Mouse (Mus musculus): Measurements from ENCODE around the gene Ccnk. TPM values are rescaled to one million over a fixed set of nuclear protein-coding genes. Genes with fewer than 3 reads are reported as not detected.

Gene Ccnk
- polyA plus RNA-seq, 1 experiment from 2014 or later, result 6.0 TPM

GRCm38 (mm10) chr12:108223357-108223756 lies 44.0 kb downstream of the Ccnk start:
- no peaks in the 10 kb centered on the region for H3K27me3 ChIP-seq (ENCODE audit: control insufficient read depth, insufficient read depth, low read length)
- no peak overlapping the region for H3K4me3 ChIP-seq (replicated peaks; ENCODE audit: low read depth, low read length)
- no peaks in the 10 kb centered on the region for H3K9me3 ChIP-seq (ENCODE audit: control insufficient read depth, low read length)
- WGBS, result 39% methylated on average over 8 of the region's 8 CpGs
- H3K27ac ChIP-seq (replicated peaks; ENCODE audit: low read depth, low read length), result no peak overlapping the region
- H3K9ac ChIP-seq (replicated peaks; ENCODE audit: low read length), result no peak overlapping the region
- no peak overlapping the region for H3K4me2 ChIP-seq (ENCODE audit: low read length)
- peaks cover 53% of the 10 kb centered on the region for H3K4me1 ChIP-seq (ENCODE audit: control insufficient read depth, insufficient read depth, low read length)
- no peaks in the 10 kb centered on the region for H3K36me3 ChIP-seq (ENCODE audit: control insufficient read depth, insufficient read depth, low read length)
- no peak for DNase-seq
- ATAC-seq (ENCODE audit: low FRiP score, low TSS enrichment), result no peak

- Histone ChIP-seq H3K4me2 (ENCODE audit: low read length) (no peak overlapping the region), H3K9ac (replicated peaks; ENCODE audit: low read length) (no peak overlapping the region), H3K36me3 (ENCODE audit: control insufficient read depth, insufficient read depth, low read length) (no peaks in the 10 kb centered on the region), H3K27me3 (ENCODE audit: control insufficient read depth, insufficient read depth, low read length) (no peaks in the 10 kb centered on the region), H3K9me3 (ENCODE audit: control insufficient read depth, low read length) (no peaks in the 10 kb centered on the region), H3K4me3 (replicated peaks; ENCODE audit: low read depth, low read length) (no peak overlapping the region), H3K27ac (replicated peaks; ENCODE audit: low read depth, low read length) (no peak overlapping the region), H3K4me1 (ENCODE audit: control insufficient read depth, insufficient read depth, low read length) (peaks cover 31% of the 10 kb centered on the region)
- ATAC-seq (ENCODE audit: low FRiP score, low TSS enrichment) (no peak), DNase-seq (peak; percentile 58)
- 73% methylated on average over 7 of the region's 7 CpGs for WGBS
Observed at GRCm38 (mm10) chr12:108225781-108226180, 46.4 kb downstream of the Ccnk start.

DNA sequence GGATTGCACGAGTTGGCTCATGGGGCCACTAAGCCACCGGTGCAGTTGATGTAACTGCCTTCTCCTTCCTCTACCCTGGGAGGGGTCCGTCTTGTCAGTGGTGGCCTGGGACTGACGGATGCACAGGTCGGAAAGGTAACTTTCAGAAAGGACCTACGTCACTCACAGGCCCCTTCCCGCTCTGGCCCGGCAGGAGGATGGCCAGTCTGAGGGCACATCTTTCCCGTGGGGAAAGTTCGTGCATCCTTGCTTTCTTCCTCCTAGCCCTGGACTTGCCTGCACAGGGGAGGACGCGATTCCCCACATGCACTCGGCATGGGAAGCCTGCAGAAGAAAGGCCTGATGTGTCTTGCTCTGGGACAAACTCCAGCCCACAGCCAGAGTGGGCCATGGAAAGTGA lies 46.8 kb downstream of the Ccnk start:
- ATAC-seq (ENCODE audit: low FRiP score, low TSS enrichment) (no peak), DNase-seq (no peak)
- 80% methylated on average over 13 of the region's 13 CpGs for WGBS
- Histone ChIP-seq H3K36me3 (ENCODE audit: control insufficient read depth, insufficient read depth, low read length) (no peaks in the 10 kb centered on the region), H3K4me2 (ENCODE audit: low read length) (no peak overlapping the region), H3K4me1 (ENCODE audit: control insufficient read depth, insufficient read depth, low read length) (peaks cover 30% of the 10 kb centered on the region), H3K4me3 (replicated peaks; ENCODE audit: low read depth, low read length) (no peak overlapping the region), H3K9ac (replicated peaks; ENCODE audit: low read length) (no peak overlapping the region), H3K27me3 (ENCODE audit: control insufficient read depth, insufficient read depth, low read length) (no peaks in the 10 kb centered on the region), H3K27ac (replicated peaks; ENCODE audit: low read depth, low read length) (no peak overlapping the region), H3K9me3 (ENCODE audit: control insufficient read depth, low read length) (no peaks in the 10 kb centered on the region)

- Histone ChIP-seq H3K27ac (replicated peaks; ENCODE audit: low read depth, low read length) (no peak overlapping the region), H3K27me3 (ENCODE audit: control insufficient read depth, insufficient read depth, low read length) (no peaks in the 10 kb centered on the region), H3K9ac (replicated peaks; ENCODE audit: low read length) (no peak overlapping the region), H3K4me3 (replicated peaks; ENCODE audit: low read depth, low read length) (no peak overlapping the region), H3K9me3 (ENCODE audit: control insufficient read depth, low read length) (no peaks in the 10 kb centered on the region), H3K4me1 (ENCODE audit: control insufficient read depth, insufficient read depth, low read length) (peaks cover 30% of the 10 kb centered on the region), H3K4me2 (ENCODE audit: low read length) (no peak overlapping the region), H3K36me3 (ENCODE audit: control insufficient read depth, insufficient read depth, low read length) (no peaks in the 10 kb centered on the region)
- 87% methylated on average over 12 of the region's 12 CpGs for WGBS
- DNase-seq, result no peak
- ATAC-seq (ENCODE audit: low FRiP score, low TSS enrichment), result no peak
Observed at GRCm38 (mm10) chr12:108226941-108227340, 47.6 kb downstream of the Ccnk start.

DNA sequence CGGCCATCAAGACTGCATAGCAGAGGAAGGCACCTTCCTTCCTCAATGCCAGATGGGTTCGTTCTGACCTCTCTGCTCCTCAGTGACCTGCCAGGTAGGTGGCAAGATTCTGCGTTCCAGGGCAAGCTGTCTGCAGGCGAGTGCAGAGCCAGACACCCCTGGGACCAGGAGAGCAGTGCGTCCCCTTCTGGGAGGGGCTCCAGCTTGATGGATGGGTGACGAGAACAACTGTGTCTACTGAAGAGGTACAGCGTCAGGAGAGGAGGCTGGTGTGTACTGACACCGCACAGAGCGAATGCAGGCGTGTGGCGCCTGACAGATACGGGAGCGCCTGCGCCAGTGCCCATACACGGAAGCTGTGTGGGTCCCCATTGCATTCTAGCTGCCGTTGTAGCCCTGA lies 48.1 kb downstream of the Ccnk start:
- 83% methylated on average over 16 of the region's 16 CpGs for WGBS
- no peaks in the 10 kb centered on the region for H3K9me3 ChIP-seq (ENCODE audit: control insufficient read depth, low read length)
- H3K27ac ChIP-seq (replicated peaks; ENCODE audit: low read depth, low read length), result no peak overlapping the region
- H3K4me2 ChIP-seq (ENCODE audit: low read length), result no peak overlapping the region
- H3K27me3 ChIP-seq (ENCODE audit: control insufficient read depth, insufficient read depth, low read length), result no peaks in the 10 kb centered on the region
- no peak overlapping the region for H3K9ac ChIP-seq (replicated peaks; ENCODE audit: low read length)
- ATAC-seq (ENCODE audit: low FRiP score, low TSS enrichment), result no peak
- DNase-seq, result no peak
- H3K4me3 ChIP-seq (replicated peaks; ENCODE audit: low read depth, low read length), result no peak overlapping the region
- H3K36me3 ChIP-seq (ENCODE audit: control insufficient read depth, insufficient read depth, low read length), result no peaks in the 10 kb centered on the region
- H3K4me1 ChIP-seq (ENCODE audit: control insufficient read depth, insufficient read depth, low read length), result peaks cover 35% of the 10 kb centered on the region

DNA sequence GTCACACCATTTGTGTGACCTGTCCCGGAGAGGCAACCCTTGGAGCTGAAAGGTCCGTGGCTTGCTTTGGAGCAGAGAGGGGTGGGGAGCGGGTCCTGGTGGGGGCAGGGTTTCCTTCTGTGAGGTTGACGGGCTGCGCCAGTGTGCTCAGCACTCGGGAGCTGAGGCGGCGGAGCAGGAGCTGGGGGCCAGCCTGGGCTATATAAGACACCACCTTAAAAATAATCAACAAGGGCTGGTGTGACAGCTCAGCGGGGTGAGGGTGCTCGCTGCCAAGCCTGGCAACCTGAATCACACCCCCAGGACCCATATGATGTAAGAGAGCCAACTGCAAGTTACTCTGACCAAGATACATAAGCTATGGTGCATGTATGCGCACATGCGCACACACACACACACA lies 50.7 kb downstream of the Ccnk start:
- ATAC-seq (ENCODE audit: low FRiP score, low TSS enrichment) (no peak), DNase-seq (no peak)
- H3K4me3 ChIP-seq (replicated peaks; ENCODE audit: low read depth, low read length), result no peak overlapping the region
- H3K9me3 ChIP-seq (ENCODE audit: control insufficient read depth, low read length), result no peaks in the 10 kb centered on the region
- no peak overlapping the region for H3K27ac ChIP-seq (replicated peaks; ENCODE audit: low read depth, low read length)
- 80% methylated on average over 12 of the region's 12 CpGs for WGBS
- H3K4me2 ChIP-seq (ENCODE audit: low read length), result no peak overlapping the region
- H3K27me3 ChIP-seq (ENCODE audit: control insufficient read depth, insufficient read depth, low read length), result no peaks in the 10 kb centered on the region
- no peak overlapping the region for H3K9ac ChIP-seq (replicated peaks; ENCODE audit: low read length)
- H3K4me1 ChIP-seq (ENCODE audit: control insufficient read depth, insufficient read depth, low read length), result peaks cover 22% of the 10 kb centered on the region
- H3K36me3 ChIP-seq (ENCODE audit: control insufficient read depth, insufficient read depth, low read length), result no peaks in the 10 kb centered on the region

DNA sequence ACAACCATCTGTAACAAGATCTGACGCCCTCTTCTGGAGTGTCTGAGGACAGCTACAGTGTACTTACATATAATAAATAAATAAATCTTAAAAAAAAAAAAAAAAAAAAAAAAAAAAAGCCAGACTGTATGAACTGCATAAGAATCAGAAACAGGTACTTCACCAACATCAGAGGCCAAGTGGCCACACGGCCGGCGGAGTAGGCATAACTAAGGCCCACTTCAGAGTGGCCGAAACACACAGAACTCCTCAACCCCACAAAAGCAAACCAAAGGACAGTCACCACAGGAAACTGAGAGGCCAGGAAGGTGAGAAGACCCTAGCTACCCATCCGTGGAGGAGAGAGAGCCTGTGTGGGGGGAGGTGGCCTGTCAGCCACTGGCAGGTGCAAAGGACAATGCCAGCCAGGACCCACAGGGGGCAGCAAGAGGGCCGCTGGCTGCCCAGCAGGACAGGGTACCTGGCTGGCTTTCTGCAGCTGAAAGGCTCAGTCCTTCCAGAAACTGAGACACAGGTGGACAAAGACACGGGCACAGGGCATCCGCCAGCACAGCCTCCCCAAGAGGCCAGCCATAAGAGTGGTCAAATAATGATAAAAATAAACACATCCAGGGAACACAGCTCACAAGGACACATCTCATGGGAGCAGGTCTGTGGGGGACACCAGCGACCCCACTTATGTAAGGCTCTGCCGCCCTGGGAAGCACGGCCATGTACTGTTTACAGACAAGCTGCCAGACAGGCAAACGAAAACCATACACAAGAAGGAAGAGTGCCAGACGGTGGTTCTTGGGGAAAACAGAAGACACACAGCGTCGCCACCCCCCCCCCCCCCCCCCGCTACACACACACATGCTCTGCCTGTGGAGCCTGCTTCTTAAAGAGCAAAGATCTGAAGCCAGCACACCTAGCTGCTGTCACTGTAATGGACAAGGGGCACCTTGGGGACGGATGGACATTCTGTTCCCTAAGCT lies 51.7 kb downstream of the Ccnk start:
- Histone ChIP-seq H3K9me3 (ENCODE audit: control insufficient read depth, low read length) (no peaks in the 10 kb centered on the region), H3K4me3 (replicated peaks; ENCODE audit: low read depth, low read length) (no peak overlapping the region), H3K4me2 (ENCODE audit: low read length) (no peak overlapping the region), H3K27ac (replicated peaks; ENCODE audit: low read depth, low read length) (peak overlapping the region; percentile 61), H3K27me3 (ENCODE audit: control insufficient read depth, insufficient read depth, low read length) (no peaks in the 10 kb centered on the region), H3K9ac (replicated peaks; ENCODE audit: low read length) (no peak overlapping the region), H3K36me3 (ENCODE audit: control insufficient read depth, insufficient read depth, low read length) (no peaks in the 10 kb centered on the region), H3K4me1 (ENCODE audit: control insufficient read depth, insufficient read depth, low read length) (peaks cover 22% of the 10 kb centered on the region)
- DNase-seq (no peak), ATAC-seq (ENCODE audit: low FRiP score, low TSS enrichment) (no peak)
- WGBS, result 58% methylated on average over 17 of the region's 18 CpGs

GRCm38 (mm10) chr12:108231901-108232300 lies 52.5 kb downstream of the Ccnk start:
- DNase-seq (no peak), ATAC-seq (ENCODE audit: low FRiP score, low TSS enrichment) (no peak)
- H3K36me3 ChIP-seq (ENCODE audit: control insufficient read depth, insufficient read depth, low read length), result no peaks in the 10 kb centered on the region
- peaks cover 20% of the 10 kb centered on the region for H3K4me1 ChIP-seq (ENCODE audit: control insufficient read depth, insufficient read depth, low read length)
- H3K4me2 ChIP-seq (ENCODE audit: low read length), result no peak overlapping the region
- no peaks in the 10 kb centered on the region for H3K9me3 ChIP-seq (ENCODE audit: control insufficient read depth, low read length)
- H3K4me3 ChIP-seq (replicated peaks; ENCODE audit: low read depth, low read length), result no peak overlapping the region
- no peaks in the 10 kb centered on the region for H3K27me3 ChIP-seq (ENCODE audit: control insufficient read depth, insufficient read depth, low read length)
- H3K27ac ChIP-seq (replicated peaks; ENCODE audit: low read depth, low read length), result peak overlapping the region; percentile 45; the same call in 1 of the 2 replicates
- 28% methylated on average over 9 of the region's 9 CpGs for WGBS
- no peak overlapping the region for H3K9ac ChIP-seq (replicated peaks; ENCODE audit: low read length)

DNA sequence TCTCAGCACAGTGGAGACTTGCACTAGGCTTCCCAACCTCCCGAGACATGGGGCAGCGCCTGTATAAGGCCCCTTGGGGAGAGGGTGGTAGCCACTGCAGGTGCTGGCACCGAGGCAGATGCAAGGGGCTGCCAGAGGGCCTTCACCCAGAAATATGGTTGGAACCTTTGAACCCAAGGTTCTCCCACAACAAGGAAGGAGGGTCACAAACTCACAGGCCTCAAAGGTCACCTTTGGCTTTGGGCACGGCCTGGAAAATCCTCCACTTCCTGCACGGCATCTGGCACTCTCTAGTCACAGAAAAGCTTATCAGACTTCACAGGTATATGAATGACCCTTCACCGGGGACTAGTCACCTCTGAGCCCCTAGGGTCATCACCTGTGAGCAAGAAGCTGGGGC lies 54.4 kb downstream of the Ccnk start:
- Histone ChIP-seq H3K27me3 (ENCODE audit: control insufficient read depth, insufficient read depth, low read length) (no peaks in the 10 kb centered on the region), H3K4me3 (replicated peaks; ENCODE audit: low read depth, low read length) (no peak overlapping the region), H3K9ac (replicated peaks; ENCODE audit: low read length) (no peak overlapping the region), H3K27ac (replicated peaks; ENCODE audit: low read depth, low read length) (no peak overlapping the region), H3K9me3 (ENCODE audit: control insufficient read depth, low read length) (no peaks in the 10 kb centered on the region), H3K4me1 (ENCODE audit: control insufficient read depth, insufficient read depth, low read length) (peaks cover 35% of the 10 kb centered on the region), H3K4me2 (ENCODE audit: low read length) (no peak overlapping the region), H3K36me3 (ENCODE audit: control insufficient read depth, insufficient read depth, low read length) (no peaks in the 10 kb centered on the region)
- DNase-seq (no peak), ATAC-seq (ENCODE audit: low FRiP score, low TSS enrichment) (no peak)
- WGBS, result 93% methylated on average over 6 of the region's 6 CpGs

All from midbrain, embryonic 14.5 days (tissue).